9 mouse cellular contexts compared by ENCODE assay signal in the genomic region with DNA sequence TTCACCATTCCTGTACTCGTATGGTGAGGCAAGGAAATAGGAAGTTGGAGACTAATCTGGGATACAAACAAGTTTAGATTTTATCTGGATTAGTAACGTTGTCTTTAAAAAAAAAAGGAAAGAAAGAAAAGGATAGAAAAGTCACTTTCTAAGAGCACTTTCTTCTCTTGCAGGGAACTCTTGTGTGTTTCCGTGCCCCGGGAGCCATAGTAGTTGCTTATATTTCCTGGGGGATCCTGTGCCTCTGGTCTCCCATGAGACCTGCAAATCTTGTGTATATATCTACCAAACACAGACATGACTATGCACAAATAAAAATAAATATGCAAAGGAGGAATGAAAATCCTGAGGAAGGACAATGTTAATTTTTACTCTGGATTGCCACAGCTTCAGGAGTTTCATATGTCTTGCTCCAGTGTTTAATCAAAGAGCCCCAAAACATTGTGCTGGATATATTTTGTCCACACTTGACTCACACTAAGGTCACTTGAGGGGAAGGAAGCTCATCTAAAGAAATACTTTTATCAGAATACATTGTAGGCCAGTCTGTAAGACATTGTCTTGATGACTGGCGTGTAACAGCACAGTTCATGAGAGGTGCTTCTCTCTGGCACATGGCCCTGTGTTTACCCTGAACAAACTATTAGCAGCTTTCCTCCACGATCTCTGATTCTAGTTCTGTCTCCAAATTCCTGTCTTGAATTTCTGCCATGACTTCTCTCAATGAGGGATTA. TPM values are rescaled to one million over a fixed set of nuclear protein-coding genes. Genes with fewer than 3 reads are reported as not detected.
DNase-seq lines count a peak whose midpoint lies in the region; ATAC-seq and TF ChIP-seq lines count a peak whose summit lies in the region.
"Had no signal": no experiment of that assay in that cellular context is flagged by ENCODE, and none has a peak within 500 bp of the region (broad histone marks: within the 10 kb centered on the region; RNA-seq: fewer than 3 reads in every experiment).

No protein-coding gene starts in this region.

- 42% methylated on average over 6 of the region's 6 CpGs for WGBS in kidney, embryonic 15.5 days
- WGBS in embryonic facial prominence, embryonic 10.5 days: 48% methylated on average over 6 of the region's 6 CpGs
- 38% methylated on average over 6 of the region's 6 CpGs for whole genome bisulfite sequencing in intestine, embryonic 16.5 days

- H3K36me3 ChIP-seq in kidney, embryonic 15.5 days: no peaks in the 10 kb centered on the region
- H3K36me3 ChIP-seq in embryonic facial prominence, embryonic 10.5 days (replicated peaks): no peaks in the 10 kb centered on the region
- no peaks in the 10 kb centered on the region for H3K36me3 ChIP-seq in intestine, embryonic 16.5 days (ENCODE audit: control insufficient read depth, insufficient read depth, low read length)
- H3K36me3 ChIP-seq in myocyte (ENCODE audit: control insufficient read depth, insufficient read depth): no peaks in the 10 kb centered on the region

- peak overlapping the region; percentile 68 for H3K4me2 ChIP-seq in kidney, embryonic 15.5 days
- peak overlapping the region; percentile 70 for H3K4me2 ChIP-seq in intestine, embryonic 16.5 days (ENCODE audit: low read depth, low read length)
- H3K4me2 ChIP-seq in myocyte (ENCODE audit: low read depth): peak overlapping the region; percentile 81

- no peaks in the 10 kb centered on the region for H3K9me3 ChIP-seq in kidney, embryonic 15.5 days (replicated peaks)
- H3K9me3 ChIP-seq in embryonic facial prominence, embryonic 10.5 days: no peaks in the 10 kb centered on the region
- no peaks in the 10 kb centered on the region for H3K9me3 ChIP-seq in intestine, embryonic 16.5 days (ENCODE audit: control insufficient read depth, low read length)

- TF ChIP-seq POLR2A in myocyte (IDR thresholded peaks at IDR 0.05; ENCODE audit: insufficient read length, low read depth): no peak

- H3K9ac ChIP-seq in kidney, embryonic 15.5 days: peak overlapping the region; percentile 67
- peak overlapping the region; percentile 71 for H3K9ac ChIP-seq in intestine, embryonic 16.5 days (ENCODE audit: low read depth, low read length)

- no peak for DNase-seq in kidney, adult 18-20 months
- DNase-seq in embryonic facial prominence, embryonic 10.5 days (ENCODE audit: low spot score): peak; percentile 31
- no peak for DNase-seq in thymus, postnatal 4 days
- DNase-seq in urinary bladder, postnatal 10 days (ENCODE audit: low spot score): no peak
- DNase-seq in cerebellum, adult 9-11 months: no peak
- DNase-seq: kidney, adult 8-10 months had no signal

- no peaks in the 10 kb centered on the region for H3K79me2 ChIP-seq in myocyte (ENCODE audit: control insufficient read depth, insufficient read depth)

- peak overlapping the region; percentile 92 for H3K27ac ChIP-seq in kidney, embryonic 15.5 days
- peak overlapping the region; percentile 94 for H3K27ac ChIP-seq in embryonic facial prominence, embryonic 10.5 days (replicated peaks)
- H3K27ac ChIP-seq in intestine, embryonic 16.5 days (ENCODE audit: low read length): peak overlapping the region; percentile 81

- ATAC-seq in kidney, embryonic 15.5 days (replicated peaks; ENCODE audit: low FRiP score): no peak
- no peak for ATAC-seq in intestine, embryonic 16.5 days

- H3K4me3 ChIP-seq in kidney, embryonic 15.5 days (replicated peaks): peak overlapping the region; percentile 51
- peak overlapping the region; percentile 66 for H3K4me3 ChIP-seq in embryonic facial prominence, embryonic 10.5 days
- peak overlapping the region; percentile 52 for H3K4me3 ChIP-seq in intestine, embryonic 16.5 days (ENCODE audit: low read length)
- H3K4me3 ChIP-seq in myocyte: peak overlapping the region; percentile 27

- H3K4me1 ChIP-seq in kidney, embryonic 15.5 days: peaks cover 22% of the 10 kb centered on the region
- peaks cover 31% of the 10 kb centered on the region for H3K4me1 ChIP-seq in embryonic facial prominence, embryonic 10.5 days
- peaks cover 10% of the 10 kb centered on the region; the same call in 1 of the 2 replicates for H3K4me1 ChIP-seq in intestine, embryonic 16.5 days (ENCODE audit: control insufficient read depth, insufficient read depth, low read length)

- no peaks in the 10 kb centered on the region for H3K27me3 ChIP-seq in kidney, embryonic 15.5 days
- H3K27me3 ChIP-seq in embryonic facial prominence, embryonic 10.5 days (replicated peaks; ENCODE audit: low read depth, poor library complexity, severe bottlenecking): no peaks in the 10 kb centered on the region
- H3K27me3 ChIP-seq in intestine, embryonic 16.5 days (replicated peaks; ENCODE audit: control insufficient read depth, insufficient read depth, low read length): no peaks in the 10 kb centered on the region
- no peaks in the 10 kb centered on the region for H3K27me3 ChIP-seq in myocyte (ENCODE audit: control insufficient read depth, insufficient read depth, insufficient read length)

- no peak overlapping the region for H3ac ChIP-seq in myocyte (ENCODE audit: control insufficient read depth, insufficient read length)

TF ChIP-seq in myocyte, 11 proteins besides CTCF, POLR2A, EP300 and RAD21:
- no peak for TF ChIP-seq MYOG (IDR thresholded peaks at IDR 0.05; ENCODE audit: control insufficient read depth in 1 of 3, insufficient read depth in 1 of 3, insufficient read length in 2 of 3, low read depth in 2 of 3)
- no peak for TF ChIP-seq USF1 (IDR thresholded peaks at IDR 0.05; ENCODE audit: low read depth)
- TF ChIP-seq MAX (IDR thresholded peaks at IDR 0.05; ENCODE audit: low read depth): no peak
- no peak for TF ChIP-seq TCF12 (IDR thresholded peaks at IDR 0.05; ENCODE audit: insufficient read depth, poor library complexity, severe bottlenecking)
- no peak for TF ChIP-seq E2F4 (IDR thresholded peaks at IDR 0.05; ENCODE audit: insufficient read depth)
- no peak for TF ChIP-seq REST (IDR thresholded peaks at IDR 0.05; ENCODE audit: insufficient read depth, insufficient read length)
- TF ChIP-seq MYOD1 (IDR thresholded peaks at IDR 0.05; ENCODE audit: control insufficient read depth in 1 of 3, insufficient read length in 2 of 3, low read depth in 2 of 3): no peak
- no peak for TF ChIP-seq CEBPB (IDR thresholded peaks at IDR 0.05; ENCODE audit: insufficient read depth, poor library complexity, severe bottlenecking)
- no peak for TF ChIP-seq SRF (IDR thresholded peaks at IDR 0.05; ENCODE audit: control insufficient read depth, insufficient read length, low read depth)
- TF ChIP-seq TCF3 (IDR thresholded peaks at IDR 0.05; ENCODE audit: insufficient read length, low read depth): no peak
- no peak for TF ChIP-seq POLR2AphosphoS2 (IDR thresholded peaks at IDR 0.05; ENCODE audit: insufficient read length, low read depth)

RNA-seq across cellular contexts. Expression of a gene that starts 1.5 kb away (rescaled TPM):
- polyA plus RNA-seq in kidney, embryonic 15.5 days (2015; fragmentation: Nextera tagmentation; extraction: Ambion mirVana): 6.5 and 7.5 TPM in 2 replicates
- polyA plus RNA-seq in embryonic facial prominence, embryonic 10.5 days (2016; fragmentation: Nextera tagmentation; extraction: Ambion mirVana): 9.3 and 10.5 TPM in 2 replicates
- 3.8 and 4.8 TPM in 2 replicates for polyA plus RNA-seq in intestine, embryonic 16.5 days (2015; fragmentation: Nextera tagmentation; extraction: Ambion mirVana)
- 2.5 TPM for polyA plus RNA-seq in myocyte (2012; fragmentation: generic; extraction: Trizol)

RNA-seq across cellular contexts. Expression of a gene that starts 2.9 kb away (rescaled TPM):
- polyA plus RNA-seq in kidney, embryonic 15.5 days (2015; fragmentation: Nextera tagmentation; extraction: Ambion mirVana): 3.6 TPM in 2 replicates
- 0.97 and 3.8 TPM in 2 replicates for polyA plus RNA-seq in embryonic facial prominence, embryonic 10.5 days (2016; fragmentation: Nextera tagmentation; extraction: Ambion mirVana)
- polyA plus RNA-seq in intestine, embryonic 16.5 days (2015; fragmentation: Nextera tagmentation; extraction: Ambion mirVana): 0.65 and 2.7 TPM in 2 replicates
- 1.6 TPM for polyA plus RNA-seq in myocyte (2012; fragmentation: generic; extraction: Trizol)

RNA-seq across cellular contexts. Expression of a gene that starts 3.1 kb away (rescaled TPM):
- polyA plus RNA-seq in kidney, embryonic 15.5 days (2015; fragmentation: Nextera tagmentation; extraction: Ambion mirVana): 6.0 and 6.9 TPM in 2 replicates
- 4.0 and 4.8 TPM in 2 replicates for polyA plus RNA-seq in embryonic facial prominence, embryonic 10.5 days (2016; fragmentation: Nextera tagmentation; extraction: Ambion mirVana)
- polyA plus RNA-seq in intestine, embryonic 16.5 days (2015; fragmentation: Nextera tagmentation; extraction: Ambion mirVana): 0.62 and 2.1 TPM in 2 replicates
- 2.1 TPM for polyA plus RNA-seq in myocyte (2012; fragmentation: generic; extraction: Trizol)

RNA-seq across cellular contexts. Expression of a gene that starts 4.3 kb away (rescaled TPM):
- polyA plus RNA-seq in kidney, embryonic 15.5 days (2015; fragmentation: Nextera tagmentation; extraction: Ambion mirVana): 123 and 142 TPM in 2 replicates
- polyA plus RNA-seq in embryonic facial prominence, embryonic 10.5 days (2016; fragmentation: Nextera tagmentation; extraction: Ambion mirVana): 97.2 and 97.7 TPM in 2 replicates
- polyA plus RNA-seq in intestine, embryonic 16.5 days (2015; fragmentation: Nextera tagmentation; extraction: Ambion mirVana): 61.7 and 73.9 TPM in 2 replicates
- polyA plus RNA-seq in myocyte (2012; fragmentation: generic; extraction: Trizol): 1.8 TPM

RNA-seq across cellular contexts. Expression of a gene that starts 5.9 kb away (rescaled TPM):
- 10.6 and 10.9 TPM in 2 replicates for polyA plus RNA-seq in kidney, embryonic 15.5 days (2015; fragmentation: Nextera tagmentation; extraction: Ambion mirVana)
- 7.0 and 9.8 TPM in 2 replicates for polyA plus RNA-seq in embryonic facial prominence, embryonic 10.5 days (2016; fragmentation: Nextera tagmentation; extraction: Ambion mirVana)
- 8.7 and 8.8 TPM in 2 replicates for polyA plus RNA-seq in intestine, embryonic 16.5 days (2015; fragmentation: Nextera tagmentation; extraction: Ambion mirVana)
- polyA plus RNA-seq in myocyte (2012; fragmentation: generic; extraction: Trizol): 7.8 TPM
